Mouse (Mus musculus): ENCODE results near the gene Gpatch8.

- TF ChIP-seq CTCF (IDR thresholded peaks at IDR 0.05; ENCODE audit: extremely low read depth, insufficient read depth, low read length) (no peak), POLR2A (IDR thresholded peaks at IDR 0.05; ENCODE audit: extremely low read depth, insufficient read depth, low read length) (no peak)
Measured at GRCm38 (mm10) chr11:102567157-102567556, 11.0 kb upstream of the Gpatch8 start.
